Mouse (Mus musculus): Measurements from ENCODE around the gene Cbl.

GRCm38 (mm10) chr9:44283183-44283582, 49.3 kb upstream of the Cbl start:
- no peak for TF ChIP-seq CTCF (IDR thresholded peaks at IDR 0.05; ENCODE audit: control insufficient read depth, insufficient read depth, insufficient read length)
- no peak for TF ChIP-seq USF1 (IDR thresholded peaks at IDR 0.05; ENCODE audit: low read depth)
- no peak for TF ChIP-seq MAX (IDR thresholded peaks at IDR 0.05)

Measured in C2C12 (cell line).